Mouse (Mus musculus) neural tube, embryonic 14.5 days (tissue): Measurements from ENCODE around the gene Crb3. TPM values are rescaled to one million over a fixed set of nuclear protein-coding genes. Genes with fewer than 3 reads are reported as not detected.

Experiments used
- ATAC-seq: fragments of 200-750 bp; cut with Nextera tagmentation; 2 replicates; pipeline ENCODE4 v1.8.0; 2017; ENCODE audit warnings: low read depth, mild to moderate bottlenecking, moderate TSS enrichment, moderate library complexity
- H3K27ac ChIP-seq: fragments of 300-500 bp; sonication (generic); 2 replicates; pipeline ENCODE4 v1.5.1; 2014; ENCODE audit warnings: low read depth, mild to moderate bottlenecking, control low read depth, low read length, moderate library complexity, mixed read lengths
- H3K27me3 ChIP-seq: fragments of 300-500 bp; sonication (generic); 2 replicates; pipeline ENCODE4 v1.6.1; 2014; ENCODE audit warnings: low read length; ENCODE audit not compliant: control insufficient read depth, insufficient read depth
- H3K36me3 ChIP-seq: fragments of 300-500 bp; sonication (generic); 2 replicates; pipeline ENCODE4 v1.6.1; 2014; ENCODE audit warnings: low read length, mixed read lengths; ENCODE audit not compliant: control insufficient read depth, insufficient read depth
- H3K4me1 ChIP-seq: fragments of 300-500 bp; sonication (generic); 2 replicates; pipeline ENCODE4 v1.6.1; 2014; ENCODE audit warnings: low read length; ENCODE audit not compliant: control insufficient read depth, insufficient read depth
- H3K4me2 ChIP-seq: fragments of 300-500 bp; sonication (generic); 2 replicates; pipeline ENCODE4 v1.6.1; 2014; ENCODE audit warnings: mild to moderate bottlenecking, low read depth, low read length, control low read depth
- H3K4me3 ChIP-seq: fragments of 300-500 bp; sonication (generic); 2 replicates; pipeline ENCODE4 v1.5.1; 2014; ENCODE audit warnings: low read depth, low read length, control low read depth, mixed read lengths
- H3K9ac ChIP-seq: fragments of 300-500 bp; sonication (generic); replicated peaks from 2 replicates; pipeline ENCODE4 v1.6.1; 2014; ENCODE audit warnings: low read depth, mild to moderate bottlenecking, control low read depth, low read length, mixed read lengths
- H3K9me3 ChIP-seq: fragments of 300-500 bp; sonication (generic); 2 replicates; pipeline ENCODE4 v1.6.1; 2016; ENCODE audit warnings: low read length; ENCODE audit not compliant: control insufficient read depth
- WGBS: fragments of 180-500 bp; shearing (Covaris S2); extraction: QIAGEN DNeasy Blood & Tissue Kit; methylation state at CpG from one replicate; pipeline ENCODE4 v1.1.7; 2014; 5-methylcytosine and 5-hydroxymethylcytosine counted together
- polyA plus RNA-seq: library from polyadenylated mRNA; unstranded; fragments of >200 nt; fragmentation: Nextera tagmentation; extraction: Ambion mirVana; gene quantifications from 2 replicates; pipeline ENCODE4 v1.2.1, GENCODE M21; 2014

Crb3 gene
- polyA plus RNA-seq, 1 experiment from 2014 or later = 1.1 TPM

DNA sequence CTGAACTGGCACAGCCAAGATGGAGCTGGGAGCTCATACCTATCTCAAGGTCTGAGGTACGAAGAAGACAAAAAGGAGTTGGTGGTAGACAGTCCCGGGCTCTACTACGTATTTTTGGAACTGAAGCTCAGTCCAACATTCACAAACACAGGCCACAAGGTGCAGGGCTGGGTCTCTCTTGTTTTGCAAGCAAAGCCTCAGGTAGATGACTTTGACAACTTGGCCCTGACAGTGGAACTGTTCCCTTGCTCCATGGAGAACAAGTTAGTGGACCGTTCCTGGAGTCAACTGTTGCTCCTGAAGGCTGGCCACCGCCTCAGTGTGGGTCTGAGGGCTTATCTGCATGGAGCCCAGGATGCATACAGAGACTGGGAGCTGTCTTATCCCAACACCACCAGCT is 48.2 kb downstream of the Crb3 start:
- no peak overlapping the region for H3K4me3 ChIP-seq
- H3K36me3 ChIP-seq = no peaks in the 10 kb centered on the region
- H3K9me3 ChIP-seq = no peaks in the 10 kb centered on the region
- no peak overlapping the region for H3K9ac ChIP-seq
- no peak overlapping the region for H3K27ac ChIP-seq
- H3K27me3 ChIP-seq = no peaks in the 10 kb centered on the region
- peaks cover 5% of the 10 kb centered on the region; the same call in 1 of the 2 replicates for H3K4me1 ChIP-seq
- WGBS = 87% methylated on average over 5 of the region's 5 CpGs
- no peak for ATAC-seq
- no peak overlapping the region for H3K4me2 ChIP-seq

DNA sequence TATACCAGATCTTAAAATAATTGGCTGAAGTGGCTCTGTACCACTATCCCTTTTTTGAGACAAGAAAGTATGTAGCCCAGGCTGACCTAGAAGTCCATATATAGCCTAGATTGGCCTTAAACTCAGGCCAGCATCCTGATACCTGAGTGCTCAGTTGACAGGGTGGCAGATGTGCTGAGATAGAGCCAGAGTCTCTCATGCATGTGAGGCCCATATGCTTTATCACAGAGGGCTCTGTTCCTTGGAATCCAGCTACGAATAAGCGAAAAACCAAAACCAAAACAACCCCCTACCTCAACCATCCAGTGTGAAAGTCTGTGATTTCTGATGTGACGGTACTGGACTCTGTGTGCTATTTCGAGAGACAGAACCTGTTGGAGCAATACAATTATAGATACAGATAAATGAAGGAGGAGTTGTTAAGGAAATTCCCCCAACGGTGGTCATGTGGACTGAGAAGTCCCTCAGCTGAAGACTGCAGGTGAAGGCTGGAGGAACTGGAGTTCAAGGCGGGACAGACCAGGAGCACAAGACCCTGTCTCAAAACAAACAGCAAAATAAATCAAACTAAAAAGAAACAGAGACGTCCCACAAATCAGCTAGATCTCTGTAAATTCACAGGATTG is 49.2 kb downstream of the Crb3 start:
- no peak overlapping the region for H3K4me3 ChIP-seq
- H3K27me3 ChIP-seq = no peaks in the 10 kb centered on the region
- no peak overlapping the region for H3K9ac ChIP-seq
- no peaks in the 10 kb centered on the region for H3K36me3 ChIP-seq
- no peak for ATAC-seq
- 80% methylated on average over 7 of the region's 7 CpGs for WGBS
- no peak overlapping the region for H3K27ac ChIP-seq
- peaks cover 5% of the 10 kb centered on the region; the same call in 1 of the 2 replicates for H3K4me1 ChIP-seq
- no peaks in the 10 kb centered on the region for H3K9me3 ChIP-seq
- H3K4me2 ChIP-seq = no peak overlapping the region

DNA sequence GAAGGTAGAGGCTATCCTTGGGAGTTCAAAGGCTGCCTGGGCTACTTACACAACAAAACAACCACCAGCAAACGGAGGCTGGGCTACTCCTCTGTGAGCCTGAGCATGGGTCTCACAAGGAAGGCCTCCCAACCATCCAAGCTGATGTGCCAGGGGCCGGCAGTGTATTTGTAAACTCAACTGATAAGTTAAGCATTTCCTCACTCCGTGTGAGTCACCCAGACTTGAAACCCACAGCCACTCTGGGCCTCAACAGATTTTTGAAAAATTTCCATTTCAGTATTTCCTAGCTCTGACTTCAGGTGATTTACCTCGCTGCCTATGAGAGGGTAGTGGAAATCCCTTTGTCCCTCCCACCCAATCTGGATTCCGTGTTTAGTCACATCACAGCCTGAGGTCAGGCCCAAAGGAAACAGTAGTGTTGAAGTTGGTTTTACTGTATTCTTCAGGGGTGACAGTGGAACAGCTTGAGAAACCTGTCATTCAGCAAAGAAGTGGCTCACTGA is 49.8 kb downstream of the Crb3 start:
- Histone ChIP-seq H3K4me2 (no peak overlapping the region), H3K36me3 (no peaks in the 10 kb centered on the region), H3K27me3 (no peaks in the 10 kb centered on the region), H3K9ac (no peak overlapping the region), H3K27ac (no peak overlapping the region), H3K4me3 (no peak overlapping the region), H3K9me3 (no peaks in the 10 kb centered on the region), H3K4me1 (peaks cover 5% of the 10 kb centered on the region; the same call in 1 of the 2 replicates)
- ATAC-seq = no peak
- 61% methylated on average over 5 of the region's 5 CpGs for WGBS

DNA sequence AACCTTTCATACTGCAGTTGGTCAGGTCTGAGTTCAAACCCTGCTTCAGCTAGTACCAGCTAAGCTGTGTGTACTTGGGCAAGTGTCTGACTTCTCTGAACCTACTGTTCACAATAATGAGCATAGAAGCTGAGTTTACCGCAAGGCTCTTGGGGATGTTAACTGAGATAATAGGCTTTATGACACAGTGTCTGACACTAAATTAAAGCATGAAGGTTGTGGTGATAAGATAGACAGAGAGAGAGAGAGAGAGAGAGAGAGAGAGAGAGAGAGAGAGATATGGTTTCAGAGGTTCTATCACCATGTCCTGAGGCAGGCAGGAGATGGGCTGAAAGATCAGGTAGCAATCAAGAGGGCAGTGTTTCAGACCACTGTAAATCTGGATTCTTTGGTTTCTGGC is 51.1 kb downstream of the Crb3 start:
- no peak overlapping the region for H3K9ac ChIP-seq
- H3K4me3 ChIP-seq = no peak overlapping the region
- H3K36me3 ChIP-seq = no peaks in the 10 kb centered on the region
- 88% methylated on average over 1 of the region's 1 CpGs for WGBS
- no peak overlapping the region for H3K4me2 ChIP-seq
- no peak overlapping the region for H3K27ac ChIP-seq
- ATAC-seq = no peak
- H3K27me3 ChIP-seq = no peaks in the 10 kb centered on the region
- no peaks in the 10 kb centered on the region for H3K9me3 ChIP-seq
- no peaks in the 10 kb centered on the region; the same call in 1 of the 2 replicates for H3K4me1 ChIP-seq

DNA sequence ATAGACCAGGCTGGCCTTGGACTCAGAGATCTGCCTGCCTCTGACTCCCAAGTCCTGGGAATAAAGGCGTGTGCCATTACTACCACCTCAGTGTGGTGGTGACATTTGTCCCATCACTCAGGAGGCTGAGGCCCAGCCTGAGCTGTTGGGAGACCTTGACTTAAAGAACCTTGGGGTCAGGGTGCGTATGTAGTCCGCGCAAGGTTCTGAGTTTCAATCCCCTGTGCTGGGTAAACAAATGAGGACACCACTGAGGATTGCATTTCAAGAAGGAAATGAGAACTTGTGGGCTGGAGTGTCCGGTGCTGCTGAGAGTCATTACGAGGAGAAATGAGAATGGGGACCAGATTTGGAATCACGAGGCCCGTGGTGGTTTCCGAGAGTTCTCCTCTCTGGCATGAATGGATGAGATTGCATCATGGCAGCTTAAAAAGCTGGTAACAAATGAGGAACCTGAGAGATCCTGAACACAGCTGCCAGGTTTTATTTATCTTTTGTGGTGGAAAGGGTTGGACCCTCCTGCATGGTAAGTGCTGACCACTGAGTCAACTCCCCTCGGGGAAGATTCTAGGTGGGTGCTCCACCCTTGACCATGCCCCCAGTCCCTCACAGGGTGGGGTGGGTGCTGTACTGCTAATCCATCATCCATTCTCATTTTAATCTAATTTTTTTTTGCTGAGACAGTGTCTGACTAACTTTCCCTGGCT is 54.0 kb downstream of the Crb3 start:
- H3K27ac ChIP-seq = no peak overlapping the region
- no peak for ATAC-seq
- WGBS = 88% methylated on average over 10 of the region's 10 CpGs
- no peak overlapping the region for H3K9ac ChIP-seq
- H3K27me3 ChIP-seq = no peaks in the 10 kb centered on the region
- no peak overlapping the region for H3K4me2 ChIP-seq
- no peak overlapping the region for H3K4me3 ChIP-seq
- H3K9me3 ChIP-seq = no peaks in the 10 kb centered on the region
- H3K4me1 ChIP-seq = no peaks in the 10 kb centered on the region
- H3K36me3 ChIP-seq = no peaks in the 10 kb centered on the region

Other genes with a start within 250 kb of the Crb3 start
- gene Rfx2, start 228.1 kb upstream of the Crb3 start, polyA plus RNA-seq = 3.6 and 4.6 TPM in 2 replicates
- gene Acsbg2, start 184.7 kb upstream of the Crb3 start, polyA plus RNA-seq = not detected in 2 replicates
- 0.50 and 0.56 TPM in 2 replicates for gene 1700061G19Rik, start 183.6 kb upstream of the Crb3 start, polyA plus RNA-seq
- gene Mllt1, start 123.7 kb upstream of the Crb3 start, polyA plus RNA-seq = 38.5 and 44.7 TPM in 2 replicates
- gene Acer1, start 77.0 kb upstream of the Crb3 start, polyA plus RNA-seq = not detected in 2 replicates
- gene Clpp, start 68.8 kb upstream of the Crb3 start, polyA plus RNA-seq = 167 and 195 TPM in 2 replicates
- 48.6 and 60.2 TPM in 2 replicates for gene Alkbh7, start 61.8 kb upstream of the Crb3 start, polyA plus RNA-seq
- not detected in 2 replicates for gene Pspn, start 59.1 kb upstream of the Crb3 start, polyA plus RNA-seq
- 65.7 and 69.6 TPM in 2 replicates for gene Gtf2f1, start 47.8 kb upstream of the Crb3 start, polyA plus RNA-seq
- gene Gm17949, start 47.6 kb upstream of the Crb3 start, polyA plus RNA-seq = 0.37 and 0.63 TPM in 2 replicates
- gene Khsrp, start 27.6 kb upstream of the Crb3 start, polyA plus RNA-seq = 32.1 and 36.8 TPM in 2 replicates
- not detected in 2 replicates for gene Slc25a41, start 17.5 kb upstream of the Crb3 start, polyA plus RNA-seq
- 37.2 and 48.9 TPM in 2 replicates for gene Slc25a23, start 758 bp downstream of the Crb3 start, polyA plus RNA-seq
- 3.2 and 4.3 TPM in 2 replicates for gene Dennd1c, start 19.4 kb downstream of the Crb3 start, polyA plus RNA-seq
- 347 and 373 TPM in 2 replicates for gene Tubb4a, start 28.7 kb downstream of the Crb3 start, polyA plus RNA-seq
- gene Tnfsf9, start 46.2 kb downstream of the Crb3 start, polyA plus RNA-seq = 4.8 and 8.4 TPM in 2 replicates
- 0.44 and 2.3 TPM in 2 replicates for gene Cd70, start 90.7 kb downstream of the Crb3 start, polyA plus RNA-seq
- not detected in 2 replicates for gene Tnfsf14, start 135.1 kb downstream of the Crb3 start, polyA plus RNA-seq
- gene C3, start 169.0 kb downstream of the Crb3 start, polyA plus RNA-seq = 0.82 and 2.7 TPM in 2 replicates
- 23.1 and 24.9 TPM in 2 replicates for gene Gpr108, start 189.3 kb downstream of the Crb3 start, polyA plus RNA-seq
- gene Trip10, start 190.3 kb downstream of the Crb3 start, polyA plus RNA-seq = 5.4 and 9.0 TPM in 2 replicates
- 1.1 and 1.7 TPM in 2 replicates for gene Vav1, start 220.0 kb downstream of the Crb3 start, polyA plus RNA-seq